Mouse (Mus musculus) hindbrain, embryonic 15.5 days (tissue): ENCODE measurements around the gene Snrpd3. TPM values are rescaled to one million over a fixed set of nuclear protein-coding genes. Genes with fewer than 3 reads are reported as not detected.
A peak's percentile ranks its signal among the peaks of the same experiment; 100 is the strongest.
"Not testable (repeated sequence)": the region's sequence is repeated elsewhere in the genome, so short reads cannot be mapped to it uniquely, and the experiment has no call there.

Source experiments
- ATAC-seq: fragments of 200-750 bp; cut with Nextera tagmentation; 2 replicates; pipeline ENCODE4 v1.8.0; 2017; ENCODE audit warnings: low read depth, moderate number of reproducible peaks, moderate TSS enrichment; ENCODE audit not compliant: low FRiP score
- H3K27ac ChIP-seq: fragments of 300-500 bp; sonication (generic); replicated peaks from 2 replicates; pipeline ENCODE4 v1.5.1; 2015; ENCODE audit warnings: mild to moderate bottlenecking, inconsistent platforms
- H3K27me3 ChIP-seq: fragments of 300-500 bp; sonication (generic); 2 replicates; pipeline ENCODE4 v1.6.1; 2015; ENCODE audit warnings: control low read depth, inconsistent platforms
- H3K36me3 ChIP-seq: fragments of 300-500 bp; sonication (generic); 2 replicates; pipeline ENCODE4 v1.6.1; 2015; ENCODE audit warnings: control low read depth, inconsistent platforms
- H3K4me1 ChIP-seq: fragments of 300-500 bp; sonication (generic); replicated peaks from 2 replicates; pipeline ENCODE4 v1.6.1; 2015; ENCODE audit warnings: control low read depth, inconsistent platforms
- H3K4me2 ChIP-seq: fragments of 300-500 bp; sonication (generic); 2 replicates; pipeline ENCODE4 v1.6.1; 2015; ENCODE audit warnings: moderate library complexity, mild to moderate bottlenecking, inconsistent platforms
- H3K4me3 ChIP-seq: fragments of 300-500 bp; sonication (generic); 2 replicates; pipeline ENCODE4 v1.5.1; 2015; ENCODE audit warnings: mild to moderate bottlenecking, inconsistent platforms
- H3K9ac ChIP-seq: fragments of 300-500 bp; sonication (generic); 2 replicates; pipeline ENCODE4 v1.6.1; 2015; ENCODE audit warnings: inconsistent platforms
- H3K9me3 ChIP-seq: fragments of 300-500 bp; sonication (generic); 2 replicates; pipeline ENCODE4 v1.6.1; 2016; ENCODE audit warnings: control low read depth, inconsistent platforms
- WGBS: fragments of 180-500 bp; shearing (Covaris S2); methylation state at CpG from one replicate; pipeline ENCODE4 v1.1.7; 2015; 5-methylcytosine and 5-hydroxymethylcytosine counted together
- polyA plus RNA-seq: library from polyadenylated mRNA; unstranded; fragments of >200 nt; fragmentation: Nextera tagmentation; extraction: Ambion mirVana; gene quantifications from 2 replicates; pipeline ENCODE4 v1.2.1, GENCODE M21; 2015

Gene Snrpd3
- polyA plus RNA-seq, 1 experiment from 2014 or later, result 132 TPM

- Histone ChIP-seq H3K4me2 (no peak overlapping the region), H3K27me3 (no peaks in the 10 kb centered on the region), H3K27ac (no peak overlapping the region), H3K4me1 (no peaks in the 10 kb centered on the region), H3K36me3 (peaks cover 22% of the 10 kb centered on the region), H3K4me3 (no peak overlapping the region), H3K9me3 (no peaks in the 10 kb centered on the region), H3K9ac (no peak overlapping the region)
- WGBS, result 89% methylated on average over 8 of the region's 8 CpGs
- ATAC-seq, result no peak
Measured at GRCm38 (mm10) chr10:75504234-75505129, 12.9 kb upstream of the Snrpd3 start.

GRCm38 (mm10) chr10:75505130-75505495, 12.2 kb upstream of the Snrpd3 start:
- Histone ChIP-seq H3K4me2 (no peak overlapping the region), H3K9ac (no peak overlapping the region), H3K27ac (no peak overlapping the region), H3K4me3 (no peak overlapping the region), H3K4me1 (no peaks in the 10 kb centered on the region), H3K36me3 (peaks cover 29% of the 10 kb centered on the region), H3K9me3 (no peaks in the 10 kb centered on the region), H3K27me3 (no peaks in the 10 kb centered on the region)
- no peak for ATAC-seq
- WGBS, result 95% methylated on average over 3 of the region's 3 CpGs

DNA sequence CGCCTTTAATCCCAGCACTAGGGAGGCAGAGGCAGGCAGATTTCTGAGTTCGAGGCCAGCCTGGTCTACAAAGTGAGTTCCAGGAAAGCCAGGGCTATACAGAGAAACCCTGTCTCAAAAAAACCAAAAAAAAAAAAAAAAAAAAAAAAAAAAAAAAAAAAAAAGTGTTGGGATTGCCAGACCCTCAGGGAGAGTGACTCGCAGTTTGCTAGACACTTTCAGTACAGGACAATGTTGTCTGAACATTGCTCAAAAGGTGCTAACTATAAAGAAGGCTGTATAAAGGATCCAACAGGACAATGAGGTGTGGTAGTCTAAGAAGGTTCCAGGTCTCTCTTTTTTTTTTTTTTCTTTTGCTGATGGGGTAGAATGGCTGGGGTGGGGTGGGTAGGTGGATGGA, 11.4 kb upstream of the Snrpd3 start:
- H3K9me3 ChIP-seq, H3K4me1 ChIP-seq, ATAC-seq, H3K27ac ChIP-seq, H3K4me2 ChIP-seq, H3K27me3 ChIP-seq, H3K4me3 ChIP-seq, H3K9ac ChIP-seq: not testable (repeated sequence)
- WGBS, result 91% methylated on average over 3 of the region's 3 CpGs
- peaks cover 37% of the 10 kb centered on the region for H3K36me3 ChIP-seq

DNA sequence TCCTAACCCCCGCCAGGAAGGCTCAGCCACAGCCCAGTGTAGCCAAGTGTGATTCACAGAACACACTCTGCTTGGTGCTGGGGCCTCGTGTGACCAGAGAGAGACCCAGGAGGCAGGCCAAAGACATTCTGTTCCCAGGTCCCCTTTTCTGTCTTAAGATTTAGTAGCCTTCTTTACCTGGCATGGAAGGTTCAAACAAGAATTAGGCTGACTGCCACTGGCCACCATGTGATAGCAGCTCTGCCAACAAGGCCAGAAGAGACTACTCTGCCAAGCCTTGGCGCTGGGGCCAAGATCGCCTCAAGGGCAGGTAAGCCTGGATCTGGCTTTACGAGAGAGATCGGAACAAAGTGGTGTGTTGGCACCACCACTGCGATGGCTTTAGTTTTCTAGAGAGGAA, 6.9 kb upstream of the Snrpd3 start:
- Histone ChIP-seq H3K36me3 (peaks cover 44% of the 10 kb centered on the region), H3K9me3 (no peaks in the 10 kb centered on the region), H3K4me1 (peaks cover 7% of the 10 kb centered on the region), H3K27me3 (no peaks in the 10 kb centered on the region), H3K9ac (no peak overlapping the region), H3K4me2 (no peak overlapping the region), H3K27ac (no peak overlapping the region), H3K4me3 (no peak overlapping the region)
- WGBS, result 93% methylated on average over 7 of the region's 7 CpGs
- ATAC-seq, result no peak

GRCm38 (mm10) chr10:75511060-75511459, 6.3 kb upstream of the Snrpd3 start:
- H3K27me3 ChIP-seq, result no peaks in the 10 kb centered on the region
- H3K36me3 ChIP-seq, result peaks cover 44% of the 10 kb centered on the region
- no peak overlapping the region for H3K4me3 ChIP-seq
- no peak overlapping the region for H3K4me2 ChIP-seq
- no peak overlapping the region for H3K27ac ChIP-seq
- H3K9me3 ChIP-seq, result no peaks in the 10 kb centered on the region
- H3K9ac ChIP-seq, result no peak overlapping the region
- 89% methylated on average over 9 of the region's 9 CpGs for WGBS
- H3K4me1 ChIP-seq, result peaks cover 13% of the 10 kb centered on the region
- no peak for ATAC-seq

DNA sequence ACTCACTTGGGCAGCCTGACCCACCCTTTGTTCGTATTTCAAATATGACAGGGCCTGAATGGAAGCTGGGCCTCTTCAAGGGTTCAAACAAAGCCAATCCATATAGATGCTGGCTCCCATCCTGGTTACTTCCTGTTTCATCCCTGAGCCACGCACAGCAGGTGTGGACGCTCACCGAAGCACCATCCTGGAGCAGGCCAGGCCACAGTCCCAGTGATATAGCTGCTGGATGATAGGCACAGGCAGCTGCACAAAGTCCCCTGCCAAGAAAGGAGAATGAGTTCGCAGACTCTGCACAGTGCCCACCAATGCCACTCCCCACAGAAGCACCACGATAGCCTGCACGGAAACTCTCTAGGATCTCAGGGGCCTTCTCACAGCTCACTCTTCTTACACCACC, 5.5 kb upstream of the Snrpd3 start:
- WGBS, result 95% methylated on average over 7 of the region's 7 CpGs
- H3K9ac ChIP-seq, result no peak overlapping the region
- no peak overlapping the region for H3K27ac ChIP-seq
- peaks cover 19% of the 10 kb centered on the region for H3K4me1 ChIP-seq
- no peak overlapping the region for H3K4me2 ChIP-seq
- H3K4me3 ChIP-seq, result no peak overlapping the region
- H3K27me3 ChIP-seq, result no peaks in the 10 kb centered on the region
- no peak for ATAC-seq
- no peaks in the 10 kb centered on the region for H3K9me3 ChIP-seq
- H3K36me3 ChIP-seq, result peaks cover 44% of the 10 kb centered on the region

DNA sequence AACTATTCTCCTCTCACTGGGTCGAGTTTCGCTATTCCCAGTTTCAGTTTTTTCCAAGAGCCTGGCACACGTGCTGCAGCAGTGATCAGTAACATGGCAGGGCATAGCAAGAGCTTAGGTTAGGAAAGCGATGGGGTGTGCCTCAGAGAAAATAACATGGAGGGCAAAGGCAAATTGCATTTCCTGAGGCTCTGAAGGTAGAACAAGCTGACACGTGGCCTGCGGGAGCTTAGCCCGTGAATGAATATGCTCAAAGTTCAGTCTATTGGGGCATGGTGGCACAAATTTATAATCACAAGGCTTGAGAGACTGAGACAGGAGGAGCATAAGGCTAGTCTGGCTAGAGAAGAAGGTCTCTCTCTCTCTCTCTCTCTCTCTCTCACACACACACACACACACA, 4.6 kb upstream of the Snrpd3 start:
- Histone ChIP-seq H3K9ac (no peak overlapping the region), H3K4me3 (no peak overlapping the region), H3K27ac (no peak overlapping the region), H3K36me3 (peaks cover 37% of the 10 kb centered on the region), H3K9me3 (no peaks in the 10 kb centered on the region), H3K4me1 (peaks cover 19% of the 10 kb centered on the region), H3K4me2 (no peak overlapping the region), H3K27me3 (no peaks in the 10 kb centered on the region)
- WGBS, result 89% methylated on average over 7 of the region's 7 CpGs
- no peak for ATAC-seq

GRCm38 (mm10) chr10:75513306-75514067, 3.9 kb upstream of the Snrpd3 start:
- Histone ChIP-seq H3K27ac (no peak overlapping the region), H3K9me3 (no peaks in the 10 kb centered on the region), H3K4me3 (no peak overlapping the region), H3K4me1 (peaks cover 21% of the 10 kb centered on the region), H3K27me3 (no peaks in the 10 kb centered on the region), H3K36me3 (peaks cover 31% of the 10 kb centered on the region), H3K4me2 (no peak overlapping the region), H3K9ac (no peak overlapping the region)
- no peak for ATAC-seq
- 93% methylated on average over 8 of the region's 8 CpGs for WGBS

DNA sequence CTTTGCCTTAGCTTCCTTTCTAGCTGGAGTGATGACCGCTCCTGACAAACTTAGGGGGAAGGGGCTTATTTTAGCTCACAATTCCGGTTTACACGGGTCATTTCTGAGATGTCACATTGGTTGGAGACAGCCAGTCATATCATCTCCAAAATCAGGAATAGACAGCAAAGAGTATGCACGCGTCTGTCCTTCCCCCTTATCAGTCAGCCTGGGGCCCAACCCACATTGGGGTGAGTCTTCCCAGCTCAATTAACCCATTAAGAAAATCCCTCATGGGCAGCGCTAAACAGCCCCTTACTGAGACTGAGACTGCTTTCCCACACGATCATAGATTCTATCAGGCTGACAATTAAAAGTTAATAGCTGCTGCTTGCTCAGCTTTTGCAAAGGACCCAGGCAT, 3.0 kb upstream of the Snrpd3 start:
- no peaks in the 10 kb centered on the region for H3K9me3 ChIP-seq
- no peak overlapping the region for H3K9ac ChIP-seq
- no peaks in the 10 kb centered on the region for H3K27me3 ChIP-seq
- no peak overlapping the region for H3K4me3 ChIP-seq
- H3K36me3 ChIP-seq, result peaks cover 23% of the 10 kb centered on the region
- no peak overlapping the region for H3K4me2 ChIP-seq
- ATAC-seq, result no peak
- no peak overlapping the region for H3K27ac ChIP-seq
- peaks cover 29% of the 10 kb centered on the region for H3K4me1 ChIP-seq
- 86% methylated on average over 7 of the region's 7 CpGs for WGBS

DNA sequence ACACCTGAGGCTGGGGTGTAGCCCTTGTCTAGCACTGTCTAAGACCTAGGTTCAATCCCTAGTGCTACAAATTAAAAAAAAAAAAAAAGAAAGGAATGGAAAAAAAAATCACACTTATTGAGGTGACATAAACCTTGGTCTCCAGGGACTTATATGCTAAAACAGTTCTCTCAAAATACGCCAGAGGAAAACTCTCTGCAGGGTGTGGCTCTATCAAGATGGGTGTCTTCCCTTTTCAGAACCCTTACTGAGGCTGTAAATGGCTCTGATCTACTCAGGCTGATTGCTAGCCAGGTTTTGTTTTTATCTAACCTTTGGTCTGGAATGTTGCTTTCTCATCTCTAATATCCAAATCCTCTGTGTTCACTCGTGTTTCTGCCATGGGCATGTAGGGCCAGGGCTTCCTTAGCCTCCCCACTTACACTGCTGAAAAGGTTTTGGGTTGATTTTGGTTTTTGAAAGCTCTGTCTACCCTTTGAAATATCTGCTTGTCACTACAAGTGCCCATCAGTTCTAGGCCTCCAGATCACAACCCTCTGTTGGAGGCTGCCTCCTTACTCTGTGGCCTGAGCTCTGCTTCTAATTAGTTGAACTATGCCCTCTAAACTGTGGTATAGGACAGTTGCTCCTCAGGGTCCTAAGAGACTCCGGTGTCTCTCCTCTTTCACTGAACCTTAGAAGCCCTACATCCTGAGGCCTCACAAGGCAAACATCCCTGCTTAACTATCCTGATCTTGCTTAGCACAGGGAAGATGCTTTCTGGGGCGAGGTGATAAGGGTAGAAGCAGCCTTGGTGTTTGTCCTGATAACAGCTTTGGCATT, 1.9 kb upstream of the Snrpd3 start:
- Histone ChIP-seq H3K4me2 (peak overlapping the region; percentile 87), H3K9me3 (no peaks in the 10 kb centered on the region), H3K4me1 (peaks cover 32% of the 10 kb centered on the region), H3K4me3 (peak overlapping the region; percentile 65; the same call in 1 of the 2 replicates), H3K27me3 (no peaks in the 10 kb centered on the region), H3K27ac (no peak overlapping the region), H3K9ac (no peak overlapping the region), H3K36me3 (peaks cover 15% of the 10 kb centered on the region; the same call in 1 of the 2 replicates)
- ATAC-seq, result no peak
- 87% methylated on average over 4 of the region's 4 CpGs for WGBS

DNA sequence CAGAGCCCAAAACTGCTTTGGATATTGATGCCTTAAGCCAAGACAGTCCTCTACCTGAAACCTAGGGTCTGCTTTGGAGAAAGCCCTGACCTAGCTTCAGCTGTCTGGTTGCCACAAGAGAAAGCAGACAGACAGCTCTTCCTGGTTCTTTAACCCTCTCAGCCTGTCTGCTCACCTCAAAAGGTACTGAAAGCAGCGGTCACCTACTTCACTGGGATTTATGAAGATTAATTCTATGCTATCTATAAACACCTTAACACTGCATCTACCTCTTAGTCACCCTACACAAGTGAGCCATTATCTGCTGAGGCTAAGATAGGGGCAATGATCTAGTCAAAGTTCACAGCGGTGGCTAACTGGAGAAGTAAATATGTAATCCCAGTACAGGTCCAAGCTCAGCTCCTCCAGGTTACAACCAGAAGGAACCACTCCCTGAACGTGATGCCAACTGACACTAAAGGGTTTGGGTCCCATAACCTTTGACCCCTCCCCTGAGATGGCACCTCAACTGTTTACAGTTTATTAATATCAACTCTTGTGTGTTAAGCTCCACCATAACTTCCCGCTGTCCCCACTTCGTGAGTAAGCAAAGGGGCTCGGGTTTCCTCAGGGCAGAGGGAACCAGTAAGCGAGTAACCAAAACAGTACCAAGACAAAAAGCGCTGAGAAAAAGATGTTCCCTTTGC, 1.2 kb upstream of the Snrpd3 start:
- Histone ChIP-seq H3K4me2 (peak overlapping the region; percentile 87), H3K9ac (peak overlapping the region; percentile 84), H3K27ac (peak overlapping the region; percentile 98), H3K4me3 (peak overlapping the region; percentile 65), H3K27me3 (no peaks in the 10 kb centered on the region), H3K9me3 (no peaks in the 10 kb centered on the region), H3K4me1 (peaks cover 35% of the 10 kb centered on the region), H3K36me3 (peaks cover 15% of the 10 kb centered on the region)
- ATAC-seq, result no peak
- WGBS, result 32% methylated on average over 8 of the region's 8 CpGs
